Mouse (Mus musculus) spleen, adult 2 months (tissue): ENCODE results near the gene Ehf.

Experiments
- CTCF ChIP-seq: fragments of 200-500 bp; IDR thresholded peaks from 2 replicates; pipeline ENCODE4 v1.5.1; 2011; ENCODE audit warnings: mild to moderate bottlenecking, inconsistent platforms; ENCODE audit not compliant: insufficient read depth, insufficient read length, insufficient replicate concordance; ENCODE audit errors: extremely low read depth
- POLR2A ChIP-seq: fragments of 200-500 bp; IDR thresholded peaks from 2 replicates; pipeline ENCODE4 v1.6.1; 2011; ENCODE audit warnings: low read depth, low read length, inconsistent platforms

DNA sequence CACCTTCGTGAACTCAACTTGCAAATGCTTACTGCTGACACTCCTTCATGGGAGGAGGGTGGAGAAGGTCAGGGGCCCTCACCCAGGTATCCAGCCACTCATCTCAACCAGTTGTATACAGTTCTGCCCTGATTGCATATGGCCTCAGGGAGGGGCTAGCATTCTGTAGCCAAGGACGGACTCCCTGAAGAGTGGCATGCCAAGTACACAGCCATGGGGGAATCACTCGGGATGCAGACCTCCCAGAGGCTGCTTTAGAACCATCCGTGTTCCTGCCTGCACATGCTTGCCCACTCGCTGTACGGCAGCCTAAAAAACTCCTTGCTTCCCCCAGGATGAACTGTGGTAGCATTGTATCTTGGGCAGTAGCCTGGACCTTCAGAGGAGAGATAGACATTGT is 35.6 kb upstream of the Ehf start:
- TF ChIP-seq CTCF (no peak), POLR2A (no peak)
